Mouse (Mus musculus): ENCODE data around the gene Kcnj14. TPM values are rescaled to one million over a fixed set of nuclear protein-coding genes. Genes with fewer than 3 reads are reported as not detected.

Kcnj14 gene
- total and polyA plus RNA-seq, 3 experiments = 1.3 to 3.2 (median 1.5) TPM

DNA sequence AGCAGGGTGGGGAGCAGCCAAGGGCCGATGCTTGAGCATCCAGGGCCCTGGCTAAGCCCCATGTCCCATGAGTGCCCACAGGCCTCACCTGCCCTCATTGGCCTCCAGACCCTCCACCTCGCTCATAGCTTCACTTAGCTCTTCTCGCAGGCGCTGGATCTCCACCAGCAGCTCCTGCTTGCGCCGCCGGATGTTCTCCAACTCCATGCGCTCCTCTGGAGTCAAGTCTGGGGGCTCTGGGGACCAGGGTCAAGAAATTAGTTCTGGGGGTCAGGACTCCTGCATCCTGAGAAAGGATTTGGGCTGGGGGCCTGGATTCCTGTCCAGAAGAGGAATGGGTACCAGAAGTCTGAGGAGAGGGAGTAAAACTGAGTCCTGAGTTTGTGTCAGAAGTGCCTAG, 11.7 kb downstream of the Kcnj14 start:
- dilution Hi-C loops (cut with MboI; ENCODE audit: extremely low pct_ligation_motif_present, extremely low pct_unique_long_range_greater_than_20kb, low sequenced_read_pairs) = no loop called here
- DNase-seq (ENCODE audit: extremely low read depth) = no peak
- Histone ChIP-seq H3K27ac (ENCODE audit: insufficient read depth, low read depth) (no peak overlapping the region), H3K4me2 (ENCODE audit: insufficient read depth, low read depth, poor library complexity, severe bottlenecking) (peak overlapping the region; percentile 54), H3K9ac (ENCODE audit: insufficient read depth, low read depth) (peak overlapping the region; percentile 100), H3K4me1 (ENCODE audit: control insufficient read depth in 1 of 2, insufficient read depth in 2 of 2) (peaks cover 3 to 28% of the 10 kb centered on the region in 2 experiments; a peak in 3 of 4 replicates), H3K9me3 (replicated peaks; ENCODE audit: low read length) (no peaks in the 10 kb centered on the region), H3K79me2 (replicated peaks; ENCODE audit: control insufficient read depth, extremely low read depth, insufficient read depth, poor library complexity, severe bottlenecking) (peaks cover 13% of the 10 kb centered on the region), H3K36me3 (replicated peaks in 1 of 2; ENCODE audit: control insufficient read depth in 1 of 2, insufficient read depth in 1 of 2, low read length in 1 of 2) (peaks cover 50 to 59% of the 10 kb centered on the region in 2 experiments), H3K27me3 (replicated peaks) (no peaks in the 10 kb centered on the region), H3K4me3 (replicated peaks in 1 of 3; ENCODE audit: low read depth in 2 of 3, low read length in 2 of 3, poor library complexity in 1 of 3) (peak overlapping the region in 2 of 3 experiments; percentile 74 to 82)
- in situ Hi-C loops (cut with MboI; ENCODE audit: low pct_ligation_motif_present, low pct_unique_long_range_greater_than_20kb, low sequenced_read_pairs) = no loop called here
- no peak for TF ChIP-seq ETS1 (conservative IDR thresholded peaks at IDR 0.05; ENCODE audit: low read depth, low read length)
- TF ChIP-seq ZKSCAN1 (IDR thresholded peaks at IDR 0.05; ENCODE audit: borderline replicate concordance, low read depth, low read length) = no peak
- TF ChIP-seq HCFC1 (IDR thresholded peaks at IDR 0.05; ENCODE audit: low read depth, low read length) = no peak
- no peak for TF ChIP-seq CHD2 (IDR thresholded peaks at IDR 0.05; ENCODE audit: low read length)
- TF ChIP-seq USF1 (IDR thresholded peaks at IDR 0.05; ENCODE audit: low read depth, low read length) = no peak
- TF ChIP-seq SMC3 (IDR thresholded peaks at IDR 0.05; ENCODE audit: low read depth, low read length) = no peak
- TF ChIP-seq MXI1 (IDR thresholded peaks at IDR 0.05; ENCODE audit: low read depth, low read length) = no peak
- TF ChIP-seq RCOR1 (conservative IDR thresholded peaks at IDR 0.05; ENCODE audit: low read depth, low read length) = no peak
- TF ChIP-seq MAFK (IDR thresholded peaks at IDR 0.05; ENCODE audit: insufficient replicate concordance, low read length) = no peak
- TF ChIP-seq NELFE (IDR thresholded peaks at IDR 0.05; ENCODE audit: low read depth, low read length) = no peak
- no peak for TF ChIP-seq TCF12 (IDR thresholded peaks at IDR 0.05; ENCODE audit: low read depth, low read length)
- no peak for TF ChIP-seq TBP (conservative IDR thresholded peaks at IDR 0.05; ENCODE audit: low read depth, low read length)
- TF ChIP-seq ELF1 (IDR thresholded peaks at IDR 0.05; ENCODE audit: low read depth, low read length) = no peak

DNA sequence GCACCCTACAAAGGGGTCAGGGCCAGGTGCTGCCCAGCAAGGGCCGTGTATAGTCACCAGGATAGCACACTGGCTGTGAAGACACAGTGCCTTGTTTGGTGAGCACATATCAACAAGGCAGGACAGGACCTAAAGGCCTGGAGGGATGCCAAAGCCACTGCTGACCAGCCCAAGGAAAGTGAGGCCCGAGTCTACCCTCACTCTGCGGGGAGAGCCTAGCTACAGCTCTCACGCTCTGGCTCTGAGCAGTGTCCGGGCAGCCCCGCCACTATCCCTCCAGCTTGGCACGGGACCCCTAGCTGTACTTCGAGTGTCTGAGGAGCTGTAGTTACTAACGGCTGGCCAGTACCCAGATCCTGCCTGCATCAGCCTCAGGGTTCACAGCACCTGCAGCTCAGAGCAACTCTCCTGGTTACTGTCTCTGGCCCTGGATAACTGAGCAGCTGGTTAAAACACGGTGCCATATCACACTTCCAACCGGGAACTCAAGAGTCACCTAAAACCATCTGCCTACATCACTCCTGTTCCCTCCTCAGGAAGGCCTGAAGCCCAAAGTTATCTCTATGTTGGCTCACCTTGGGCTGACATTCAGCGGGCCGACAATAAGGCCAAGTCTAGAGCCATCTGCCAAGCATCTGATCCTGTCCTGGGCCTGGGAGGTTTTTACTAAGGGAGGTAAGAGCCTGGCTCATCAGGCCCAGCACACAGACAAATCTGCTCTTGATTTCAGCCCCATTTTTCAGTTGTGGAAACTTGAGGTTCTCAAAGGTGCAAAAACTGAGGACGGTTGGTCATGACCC, 15.1 kb downstream of the Kcnj14 start:
- Histone ChIP-seq H3K27ac (ENCODE audit: insufficient read depth, low read depth) (no peak overlapping the region), H3K79me2 (replicated peaks; ENCODE audit: control insufficient read depth, extremely low read depth, insufficient read depth, poor library complexity, severe bottlenecking) (peaks cover 13% of the 10 kb centered on the region), H3K9ac (ENCODE audit: insufficient read depth, low read depth) (no peak overlapping the region), H3K4me1 (ENCODE audit: control insufficient read depth in 1 of 2, insufficient read depth in 2 of 2) (peaks cover 3 to 16% of the 10 kb centered on the region in 2 experiments; a peak in 3 of 4 replicates), H3K4me2 (ENCODE audit: insufficient read depth, low read depth, poor library complexity, severe bottlenecking) (no peak overlapping the region), H3K9me3 (replicated peaks; ENCODE audit: low read length) (no peaks in the 10 kb centered on the region), H3K27me3 (replicated peaks) (no peaks in the 10 kb centered on the region), H3K4me3 (replicated peaks in 1 of 3; ENCODE audit: low read depth in 2 of 3, low read length in 2 of 3, poor library complexity in 1 of 3) (no peak overlapping the region), H3K36me3 (replicated peaks in 1 of 2; ENCODE audit: control insufficient read depth in 1 of 2, insufficient read depth in 1 of 2, low read length in 1 of 2) (peaks cover 59 to 72% of the 10 kb centered on the region in 2 experiments)
- no peak for DNase-seq (ENCODE audit: extremely low read depth)
- in situ Hi-C loops (cut with MboI; ENCODE audit: low pct_ligation_motif_present, low pct_unique_long_range_greater_than_20kb, low sequenced_read_pairs) = no loop called here
- dilution Hi-C loops (cut with MboI; ENCODE audit: extremely low pct_ligation_motif_present, extremely low pct_unique_long_range_greater_than_20kb, low sequenced_read_pairs) = no loop called here
- TF ChIP-seq RAD21 (IDR thresholded peaks at IDR 0.05; ENCODE audit: low read depth, low read length) (no peak), MYC (IDR thresholded peaks at IDR 0.05; ENCODE audit: low read depth, low read length) (no peak), ELF1 (IDR thresholded peaks at IDR 0.05; ENCODE audit: low read depth, low read length) (no peak), SIN3A (IDR thresholded peaks at IDR 0.05; ENCODE audit: low read length) (no peak), ZC3H11A (IDR thresholded peaks at IDR 0.05; ENCODE audit: low read depth, low read length) (no peak), NELFE (IDR thresholded peaks at IDR 0.05; ENCODE audit: low read depth, low read length) (no peak), USF1 (IDR thresholded peaks at IDR 0.05; ENCODE audit: low read depth, low read length) (no peak), ZKSCAN1 (IDR thresholded peaks at IDR 0.05; ENCODE audit: borderline replicate concordance, low read depth, low read length) (no peak), GABPA (IDR thresholded peaks at IDR 0.05; ENCODE audit: insufficient replicate concordance, low read depth, low read length) (no peak), SMC3 (IDR thresholded peaks at IDR 0.05; ENCODE audit: low read depth, low read length) (no peak), EP300 (IDR thresholded peaks at IDR 0.05; ENCODE audit: low read length) (no peak), CHD1 (IDR thresholded peaks at IDR 0.05; ENCODE audit: low read depth, low read length) (no peak), MXI1 (IDR thresholded peaks at IDR 0.05; ENCODE audit: low read depth, low read length) (no peak), ETS1 (conservative IDR thresholded peaks at IDR 0.05; ENCODE audit: low read depth, low read length) (no peak), UBTF (IDR thresholded peaks at IDR 0.05; ENCODE audit: low read depth, low read length) (no peak), MEF2A (IDR thresholded peaks at IDR 0.05; ENCODE audit: borderline replicate concordance, low read depth, low read length) (no peak)
